Mouse (Mus musculus) retina, embryonic 14.5 days (tissue): ENCODE data around the gene Dcdc2a.

ENCODE experiments used
- DNase-seq: peaks from one replicate; pipeline ENCODE4 v3.0.0-alpha.2; 2015; ENCODE audit warnings: low spot score

The Dcdc2a gene

DNA sequence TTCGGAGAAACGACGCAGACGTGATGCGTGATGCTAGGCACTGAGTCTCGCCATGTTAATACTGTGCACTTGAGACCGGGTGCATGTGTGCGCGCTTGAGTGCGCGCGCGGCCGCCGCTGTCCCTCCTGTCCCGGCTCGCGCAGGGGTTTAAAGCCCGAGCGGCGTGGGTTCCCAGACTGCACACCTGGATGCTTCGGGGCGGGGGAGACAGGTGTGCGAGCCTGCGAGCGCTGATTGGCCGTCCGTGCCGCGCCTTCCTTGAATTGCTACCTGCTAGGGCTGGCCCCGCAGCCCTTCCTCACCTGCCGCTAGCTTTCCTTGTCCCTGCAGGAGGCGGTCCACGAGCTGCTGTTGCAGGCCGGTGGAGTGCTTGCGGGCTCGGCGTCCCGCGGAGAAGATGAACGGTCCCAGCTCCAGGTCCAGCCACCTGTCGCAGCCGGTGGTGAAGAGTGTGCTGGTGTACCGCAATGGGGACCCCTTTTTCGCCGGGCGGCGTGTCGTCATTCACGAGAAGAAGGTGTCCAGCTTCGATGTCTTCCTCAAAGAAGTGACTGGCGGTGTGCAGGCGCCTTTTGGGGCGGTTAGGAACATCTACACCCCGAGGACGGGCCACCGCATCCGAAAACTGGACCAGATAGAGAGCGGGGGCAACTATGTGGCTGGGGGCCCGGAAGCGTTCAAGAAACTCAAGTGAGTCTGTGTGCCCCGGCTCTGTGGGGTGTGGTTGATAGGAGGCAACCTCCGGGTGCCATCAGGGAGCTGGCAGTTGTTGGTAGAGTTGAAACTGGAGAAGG is at the start of gene Dcdc2a:
TSS of gene Dcdc2a (plus strand) at position 132 of the 795 bp plus-strand sequence.
- peak; percentile 49 for DNase-seq

DNA sequence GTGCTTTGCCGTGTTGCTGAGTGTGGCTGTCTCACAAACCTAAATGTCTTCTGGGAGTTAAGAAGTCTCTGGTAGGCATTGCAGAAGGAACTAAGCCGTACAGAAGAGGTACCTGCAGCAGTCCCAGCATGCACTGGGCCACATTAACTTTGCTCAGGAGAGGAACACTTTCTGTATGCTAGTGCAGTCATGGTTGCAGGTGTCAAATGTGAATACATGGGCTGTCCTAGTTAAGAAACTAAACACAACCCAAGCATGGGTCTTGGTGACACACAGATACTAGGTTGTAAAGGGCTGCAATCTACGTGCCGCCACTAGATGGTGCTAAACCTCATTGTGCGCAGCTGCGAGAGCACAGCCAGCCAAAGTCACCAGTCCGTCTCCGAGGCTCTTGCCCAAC is 48.7 kb upstream of the Dcdc2a start:
- no peak for DNase-seq

GRCm38 (mm10) chr13:25018316-25018715 is 37.5 kb upstream of the Dcdc2a start:
- no peak for DNase-seq

DNA sequence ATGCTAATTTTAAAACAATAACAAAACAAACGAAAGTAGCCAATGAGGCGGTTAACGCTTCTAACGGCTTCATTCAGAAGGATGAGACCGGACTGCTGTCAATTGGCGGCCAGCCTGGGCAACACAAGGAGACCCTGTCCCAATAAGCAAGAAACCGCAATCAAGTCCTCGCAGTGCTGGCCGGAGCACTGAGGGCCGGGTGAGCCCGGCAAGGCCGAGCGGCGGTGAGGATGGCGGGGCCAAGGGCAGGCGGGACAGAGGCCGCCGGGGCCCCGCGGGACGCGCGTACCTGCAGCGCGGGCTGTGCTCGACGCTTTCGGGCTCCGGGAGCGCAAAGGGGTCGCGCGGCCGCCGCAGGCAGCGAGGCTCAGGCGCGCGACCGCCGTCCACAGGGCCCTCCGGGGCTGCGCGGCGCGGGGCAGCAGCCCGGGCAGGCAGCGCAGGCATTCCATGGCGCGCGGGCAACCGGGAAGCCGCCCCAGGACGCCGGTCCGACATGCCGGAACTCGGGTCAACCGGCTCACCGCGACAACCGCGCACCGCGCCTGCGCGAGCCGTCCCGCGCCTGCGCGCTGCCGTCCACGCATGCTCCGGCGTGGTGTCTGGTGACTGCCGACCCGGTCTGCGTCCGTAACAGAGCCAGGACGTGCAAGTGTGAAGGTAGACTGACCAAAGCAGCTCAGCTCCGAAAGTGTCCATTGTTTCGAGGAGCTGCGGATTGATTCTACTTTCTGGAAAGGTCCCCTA is 35.8 kb upstream of the Dcdc2a start, which contains the start of gene Mrs2:
TSS of gene Mrs2 (minus strand) at position 587 of the 747 bp plus-strand sequence.
- peak; percentile 89 for DNase-seq

- no peak for DNase-seq
These were observed 35.3 kb upstream of the Dcdc2a start for GRCm38 (mm10) chr13:25020540-25020892.

DNA sequence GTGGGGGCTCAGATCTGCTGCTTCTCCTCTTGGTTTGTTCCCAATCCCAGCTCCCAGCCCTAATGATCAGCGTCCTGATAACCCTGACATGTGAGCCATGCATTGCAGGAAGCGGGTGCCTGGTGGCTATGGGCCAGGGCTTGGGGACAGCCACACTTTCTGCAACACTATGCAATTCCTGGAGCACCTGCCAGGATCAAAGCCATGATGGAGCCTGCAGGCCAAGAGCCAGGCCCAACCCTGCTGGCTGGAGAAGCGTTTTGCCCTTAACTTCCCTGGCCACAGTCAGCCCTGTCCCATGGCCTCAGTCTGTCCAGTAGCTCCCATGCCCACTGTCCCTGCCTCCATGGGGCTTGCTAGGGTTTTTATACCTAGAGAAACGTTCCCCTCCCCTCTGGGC is 33.4 kb upstream of the Dcdc2a start:
- no peak for DNase-seq

- DNase-seq: no peak
These were observed 32.7 kb upstream of the Dcdc2a start for GRCm38 (mm10) chr13:25023129-25023528.

DNA sequence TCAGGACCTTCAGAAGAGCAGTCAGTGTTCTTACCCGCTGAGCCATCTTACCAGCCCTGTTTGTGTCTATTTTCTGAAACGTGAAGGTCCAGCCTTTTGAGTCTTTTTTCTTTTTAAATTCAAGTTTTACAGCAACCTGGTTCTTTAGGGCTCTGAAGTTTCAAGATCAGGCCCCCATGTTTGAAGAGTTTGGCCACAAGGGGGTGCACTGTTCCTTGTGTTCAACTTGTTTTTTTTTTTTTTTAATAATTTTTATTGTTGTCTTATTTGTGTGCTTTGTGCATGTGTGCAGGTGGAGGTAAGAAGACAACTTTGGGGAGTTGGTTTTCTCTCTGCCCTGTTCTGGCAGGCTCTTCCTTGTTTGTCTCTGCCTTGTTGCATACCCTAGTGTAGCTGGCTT is 31.1 kb upstream of the Dcdc2a start:
- peak; percentile 74 for DNase-seq

- no peak for DNase-seq
These were observed 29.2 kb upstream of the Dcdc2a start for GRCm38 (mm10) chr13:25026409-25027113.

- DNase-seq: no peak
These were observed 28.7 kb upstream of the Dcdc2a start for GRCm38 (mm10) chr13:25027114-25027425.

- DNase-seq: no peak
These were observed 16.3 kb upstream of the Dcdc2a start for GRCm38 (mm10) chr13:25039488-25039887.

GRCm38 (mm10) chr13:25052671-25053070 is 3.1 kb upstream of the Dcdc2a start:
- no peak for DNase-seq

- peak; percentile 82 for DNase-seq
These were observed 671 bp upstream of the Dcdc2a start for GRCm38 (mm10) chr13:25055111-25055554.

DNA sequence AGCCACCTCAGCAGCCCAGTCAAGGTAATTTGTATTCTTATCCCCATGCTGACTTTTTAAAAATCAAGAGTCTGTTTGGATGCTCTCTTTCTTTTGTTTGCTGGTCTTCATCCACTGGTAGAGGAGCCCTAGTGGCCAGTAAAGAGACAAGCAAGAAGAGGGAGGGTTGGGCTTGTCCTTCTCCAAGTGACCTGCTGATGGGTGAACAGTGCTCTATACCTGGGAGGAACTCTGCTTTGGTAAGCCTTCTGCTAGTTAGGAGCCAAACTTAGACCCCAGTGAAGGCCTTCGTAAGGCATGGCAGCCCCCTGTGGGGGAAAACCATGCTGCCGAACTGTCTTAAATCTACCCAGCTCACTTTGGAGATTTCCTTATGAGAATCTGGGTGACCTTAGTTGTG is 10.9 kb downstream of the Dcdc2a start:
- no peak for DNase-seq

DNA sequence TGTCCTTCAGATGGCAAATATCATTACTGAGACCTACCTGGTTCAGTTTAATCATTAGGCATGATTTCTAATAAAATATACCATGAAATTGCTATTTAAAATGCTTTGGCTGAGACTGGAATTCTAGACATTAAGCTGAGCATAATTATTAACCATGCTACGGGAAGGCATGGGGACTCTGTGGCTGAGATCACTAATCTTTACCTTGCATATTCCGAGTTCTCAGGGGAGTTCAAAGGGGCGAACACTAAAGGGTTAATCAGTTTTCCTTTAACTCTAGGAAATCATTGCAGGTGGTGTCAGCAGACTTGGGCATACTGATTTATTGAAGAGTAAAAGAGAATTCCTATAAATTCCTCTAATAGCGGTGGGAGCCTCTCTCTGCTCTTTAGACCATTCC is 11.4 kb downstream of the Dcdc2a start:
- no peak for DNase-seq

GRCm38 (mm10) chr13:25069765-25070164 is 14.0 kb downstream of the Dcdc2a start:
- DNase-seq: no peak

DNA sequence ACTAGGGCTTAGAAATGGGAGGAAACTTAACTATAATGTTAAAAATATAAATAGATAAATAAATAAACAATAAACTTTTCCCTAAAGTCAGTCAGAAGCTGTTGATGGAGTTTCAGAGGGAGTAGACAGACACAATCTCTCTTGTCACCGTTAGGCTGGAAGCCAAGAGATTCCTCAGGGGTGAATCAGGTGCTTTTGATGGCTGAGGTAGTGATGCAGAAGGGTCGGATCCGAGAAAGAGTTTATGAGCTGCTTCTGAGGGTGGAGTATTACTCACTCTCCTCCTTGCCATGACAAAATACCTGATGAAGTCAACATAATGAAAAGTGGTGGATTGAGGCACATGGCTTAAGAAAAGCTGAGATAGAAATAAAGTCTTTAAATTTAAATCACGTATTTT is 15.0 kb downstream of the Dcdc2a start:
- no peak for DNase-seq

- DNase-seq: no peak
These were observed 21.5 kb downstream of the Dcdc2a start for GRCm38 (mm10) chr13:25077262-25077661.

GRCm38 (mm10) chr13:25083144-25083572 is 27.4 kb downstream of the Dcdc2a start:
- peak; percentile 77 for DNase-seq

GRCm38 (mm10) chr13:25085147-25085546 is 29.3 kb downstream of the Dcdc2a start:
- DNase-seq: no peak

- no peak for DNase-seq
These were observed 35.5 kb downstream of the Dcdc2a start for GRCm38 (mm10) chr13:25091347-25091746.

DNA sequence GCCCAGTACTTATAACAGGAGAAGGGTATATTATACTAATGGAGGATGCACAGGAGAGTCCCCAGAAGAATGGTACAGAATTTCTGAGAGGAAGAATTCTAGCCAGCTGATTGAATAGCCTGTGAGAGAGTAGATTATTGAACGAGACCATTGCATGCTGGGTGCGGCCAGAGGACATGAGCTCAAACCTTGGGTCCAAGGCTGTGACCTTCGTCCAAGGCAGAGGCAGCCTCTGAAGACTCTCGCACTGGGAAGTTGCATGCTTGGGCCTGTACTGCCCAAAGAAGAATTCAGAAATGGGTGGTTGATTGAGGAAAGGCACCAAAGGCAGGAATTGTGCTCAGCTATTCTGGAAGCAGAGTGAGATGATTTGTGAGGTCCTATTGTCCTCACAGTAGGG is 38.0 kb downstream of the Dcdc2a start:
- no peak for DNase-seq

GRCm38 (mm10) chr13:25094381-25094780 is 38.6 kb downstream of the Dcdc2a start:
- DNase-seq: no peak
